Mouse (Mus musculus): ENCODE measurements around the gene Ms4a6d. TPM values are rescaled to one million over a fixed set of nuclear protein-coding genes. Genes with fewer than 3 reads are reported as not detected.
"Not testable (repeated sequence)": the region's sequence is repeated elsewhere in the genome, so short reads cannot be mapped to it uniquely, and the experiment has no call there.

Ms4a6d gene
- polyA plus RNA-seq, 1 experiment from 2014 or later, result 2.7 TPM

- H3K4me3 ChIP-seq, ATAC-seq: not testable (repeated sequence)
- 70% methylated on average over 2 of the region's 2 CpGs for WGBS (ENCODE audit: insufficient replicate concordance)
Measured at GRCm38 (mm10) chr19:11544383-11544782, 60.3 kb downstream of the Ms4a6d start.

GRCm38 (mm10) chr19:11540166-11540821 lies 64.4 kb downstream of the Ms4a6d start:
- not testable (repeated sequence) for H3K36me3 ChIP-seq; H3K4me1 ChIP-seq; H3K4me2 ChIP-seq; H3K4me3 ChIP-seq; ATAC-seq; H3K9ac ChIP-seq; H3K27me3 ChIP-seq (replicated peaks); H3K9me3 ChIP-seq (replicated peaks); H3K27ac ChIP-seq
- 75% methylated on average over 1 of the region's 1 CpGs for WGBS (ENCODE audit: insufficient replicate concordance)

More at GRCm38 (mm10) chr19:11544383-11544782, 60.3 kb downstream of the Ms4a6d start:
- H3K9me3 ChIP-seq (replicated peaks); H3K4me1 ChIP-seq; H3K9ac ChIP-seq; H3K36me3 ChIP-seq; H3K4me2 ChIP-seq; H3K27me3 ChIP-seq (replicated peaks); H3K27ac ChIP-seq: not testable (repeated sequence)

DNA sequence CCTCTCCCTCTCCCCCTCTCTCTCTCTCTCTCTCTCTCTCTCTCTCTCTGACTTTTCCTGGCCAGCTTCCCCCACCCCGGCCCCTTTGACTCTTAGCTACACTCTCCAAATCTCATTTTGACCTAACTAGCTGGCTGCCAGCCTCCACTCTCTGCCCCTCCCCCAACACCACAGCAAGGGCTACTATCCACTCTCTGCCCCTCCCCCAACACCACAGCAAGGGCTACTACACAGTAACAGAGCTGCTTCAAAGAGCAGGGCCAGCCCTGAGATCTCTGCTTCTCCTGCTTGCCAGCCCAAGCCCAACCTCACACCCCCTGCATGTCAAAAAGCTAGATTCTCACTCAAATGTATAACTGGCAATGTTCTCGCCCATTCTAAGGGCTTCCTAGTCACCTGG lies 67.3 kb downstream of the Ms4a6d start:
- WGBS (ENCODE audit: insufficient replicate concordance), result 12% methylated on average over 2 of the region's 2 CpGs
- 0 out of 2 replicates have a peak, but pooled peaks cover 4% of the 10 kb centered on the region for H3K4me1 ChIP-seq
- H3K4me2 ChIP-seq, result no peak overlapping the region
- ATAC-seq, result no peak
- no peaks in the 10 kb centered on the region for H3K9me3 ChIP-seq (replicated peaks)
- H3K9ac ChIP-seq, result no peak overlapping the region
- H3K4me3 ChIP-seq, result no peak overlapping the region
- no peaks in the 10 kb centered on the region for H3K27me3 ChIP-seq (replicated peaks)
- no peak overlapping the region for H3K27ac ChIP-seq
- no peaks in the 10 kb centered on the region for H3K36me3 ChIP-seq

Other genes with a start within 250 kb of the Ms4a6d start
- 1.3 and 1.4 TPM in 2 replicates for gene Ms4a4a, start 229.3 kb downstream of the Ms4a6d start, polyA plus RNA-seq (2016; fragmentation: Nextera tagmentation; extraction: Ambion mirVana)
- 0.26 and 0.31 TPM in 2 replicates for gene Ms4a4c, start 200.1 kb downstream of the Ms4a6d start, polyA plus RNA-seq (2016; fragmentation: Nextera tagmentation; extraction: Ambion mirVana)
- gene Ms4a4b, start 161.3 kb downstream of the Ms4a6d start, polyA plus RNA-seq (2016; fragmentation: Nextera tagmentation; extraction: Ambion mirVana), result not detected in 2 replicates
- 3.2 and 3.4 TPM in 2 replicates for gene Ms4a6c, start 135.5 kb downstream of the Ms4a6d start, polyA plus RNA-seq (2016; fragmentation: Nextera tagmentation; extraction: Ambion mirVana)
- not detected in 2 replicates for gene Gm8369, start 118.9 kb downstream of the Ms4a6d start, polyA plus RNA-seq (2016; fragmentation: Nextera tagmentation; extraction: Ambion mirVana)
- gene Ms4a6b, start 88.3 kb downstream of the Ms4a6d start, polyA plus RNA-seq (2016; fragmentation: Nextera tagmentation; extraction: Ambion mirVana), result 1.3 and 2.1 TPM in 2 replicates
- gene Ms4a4d, start 68.0 kb downstream of the Ms4a6d start, polyA plus RNA-seq (2016; fragmentation: Nextera tagmentation; extraction: Ambion mirVana), result 0.31 and 0.38 TPM in 2 replicates
- 0.20 and 0.52 TPM in 2 replicates for gene Ms4a2, start 18.9 kb upstream of the Ms4a6d start, polyA plus RNA-seq (2016; fragmentation: Nextera tagmentation; extraction: Ambion mirVana)
- 4.5 and 6.4 TPM in 2 replicates for gene Ms4a3, start 36.0 kb upstream of the Ms4a6d start, polyA plus RNA-seq (2016; fragmentation: Nextera tagmentation; extraction: Ambion mirVana)
- 0.55 and 0.63 TPM in 2 replicates for gene Oosp2, start 55.7 kb upstream of the Ms4a6d start, polyA plus RNA-seq (2016; fragmentation: Nextera tagmentation; extraction: Ambion mirVana)
- not detected in 2 replicates for gene Oosp1, start 86.3 kb upstream of the Ms4a6d start, polyA plus RNA-seq (2016; fragmentation: Nextera tagmentation; extraction: Ambion mirVana)
- gene Oosp3, start 92.2 kb upstream of the Ms4a6d start, polyA plus RNA-seq (2016; fragmentation: Nextera tagmentation; extraction: Ambion mirVana), result not detected in 2 replicates
- gene Gif, start 142.7 kb upstream of the Ms4a6d start, polyA plus RNA-seq (2016; fragmentation: Nextera tagmentation; extraction: Ambion mirVana), result not detected in 2 replicates
- gene Mrpl16, start 165.5 kb upstream of the Ms4a6d start, polyA plus RNA-seq (2016; fragmentation: Nextera tagmentation; extraction: Ambion mirVana), result 54.5 and 62.6 TPM in 2 replicates
- 2.5 TPM in 2 replicates for gene Stx3, start 214.6 kb upstream of the Ms4a6d start, polyA plus RNA-seq (2016; fragmentation: Nextera tagmentation; extraction: Ambion mirVana)
- gene Olfr1417, start 234.4 kb upstream of the Ms4a6d start, polyA plus RNA-seq (2016; fragmentation: Nextera tagmentation; extraction: Ambion mirVana), result not detected in 2 replicates

Data from liver, embryonic 12.5 days (tissue).